Mouse (Mus musculus): ENCODE data around the gene Rpl18. TPM values are rescaled to one million over a fixed set of nuclear protein-coding genes. Genes with fewer than 3 reads are reported as not detected.

Gene Rpl18
- polyA plus RNA-seq, 1 experiment from 2014 or later: 631 TPM

- WGBS: 44% methylated on average over 2 of the region's 2 CpGs
- no peak for ATAC-seq (ENCODE audit: low FRiP score, low TSS enrichment)
- H3K9me3 ChIP-seq (ENCODE audit: control insufficient read depth, low read length): no peaks in the 10 kb centered on the region
Measured at GRCm38 (mm10) chr7:45744387-45744786, 29.1 kb downstream of the Rpl18 start.

GRCm38 (mm10) chr7:45746518-45746917, 31.3 kb downstream of the Rpl18 start:
- 66% methylated on average over 6 of the region's 6 CpGs for WGBS
- no peak for DNase-seq
- Histone ChIP-seq H3K4me1 (ENCODE audit: control insufficient read depth, insufficient read depth, low read length) (0 out of 2 replicates have a peak, but pooled peaks cover 3% of the 10 kb centered on the region), H3K27ac (replicated peaks; ENCODE audit: low read depth, low read length) (no peak overlapping the region), H3K27me3 (ENCODE audit: control insufficient read depth, insufficient read depth, low read length) (no peaks in the 10 kb centered on the region), H3K4me2 (ENCODE audit: low read length) (no peak overlapping the region), H3K9ac (replicated peaks; ENCODE audit: low read length) (no peak overlapping the region), H3K4me3 (replicated peaks; ENCODE audit: low read depth, low read length) (no peak overlapping the region), H3K9me3 (ENCODE audit: control insufficient read depth, low read length) (no peaks in the 10 kb centered on the region), H3K36me3 (ENCODE audit: control insufficient read depth, insufficient read depth, low read length) (no peaks in the 10 kb centered on the region)
- ATAC-seq (ENCODE audit: low FRiP score, low TSS enrichment): no peak

More at GRCm38 (mm10) chr7:45744387-45744786, 29.1 kb downstream of the Rpl18 start:
- DNase-seq: peak; percentile 63
- H3K4me2 ChIP-seq (ENCODE audit: low read length): no peak overlapping the region
- no peaks in the 10 kb centered on the region for H3K36me3 ChIP-seq (ENCODE audit: control insufficient read depth, insufficient read depth, low read length)
- no peak overlapping the region for H3K27ac ChIP-seq (replicated peaks; ENCODE audit: low read depth, low read length)
- H3K4me3 ChIP-seq (replicated peaks; ENCODE audit: low read depth, low read length): no peak overlapping the region
- H3K9ac ChIP-seq (replicated peaks; ENCODE audit: low read length): no peak overlapping the region
- 0 out of 2 replicates have a peak, but pooled peaks cover 1% of the 10 kb centered on the region for H3K4me1 ChIP-seq (ENCODE audit: control insufficient read depth, insufficient read depth, low read length)
- H3K27me3 ChIP-seq (ENCODE audit: control insufficient read depth, insufficient read depth, low read length): no peaks in the 10 kb centered on the region

GRCm38 (mm10) chr7:45747450-45747849, 32.2 kb downstream of the Rpl18 start:
- Histone ChIP-seq H3K4me1 (ENCODE audit: control insufficient read depth, insufficient read depth, low read length) (0 out of 2 replicates have a peak, but pooled peaks cover 3% of the 10 kb centered on the region), H3K9ac (replicated peaks; ENCODE audit: low read length) (no peak overlapping the region), H3K27me3 (ENCODE audit: control insufficient read depth, insufficient read depth, low read length) (no peaks in the 10 kb centered on the region), H3K4me3 (replicated peaks; ENCODE audit: low read depth, low read length) (no peak overlapping the region), H3K4me2 (ENCODE audit: low read length) (no peak overlapping the region), H3K36me3 (ENCODE audit: control insufficient read depth, insufficient read depth, low read length) (no peaks in the 10 kb centered on the region), H3K27ac (replicated peaks; ENCODE audit: low read depth, low read length) (no peak overlapping the region), H3K9me3 (ENCODE audit: control insufficient read depth, low read length) (no peaks in the 10 kb centered on the region)
- DNase-seq (no peak), ATAC-seq (ENCODE audit: low FRiP score, low TSS enrichment) (no peak)
- 83% methylated on average over 5 of the region's 5 CpGs for WGBS

GRCm38 (mm10) chr7:45748110-45748509, 32.9 kb downstream of the Rpl18 start:
- H3K36me3 ChIP-seq (ENCODE audit: control insufficient read depth, insufficient read depth, low read length): no peaks in the 10 kb centered on the region
- no peak overlapping the region for H3K27ac ChIP-seq (replicated peaks; ENCODE audit: low read depth, low read length)
- no peaks in the 10 kb centered on the region for H3K27me3 ChIP-seq (ENCODE audit: control insufficient read depth, insufficient read depth, low read length)
- no peak overlapping the region for H3K9ac ChIP-seq (replicated peaks; ENCODE audit: low read length)
- no peaks in the 10 kb centered on the region for H3K9me3 ChIP-seq (ENCODE audit: control insufficient read depth, low read length)
- H3K4me2 ChIP-seq (ENCODE audit: low read length): no peak overlapping the region
- DNase-seq: no peak
- ATAC-seq (ENCODE audit: low FRiP score, low TSS enrichment): no peak
- 81% methylated on average over 7 of the region's 7 CpGs for WGBS
- 0 out of 2 replicates have a peak, but pooled peaks cover 3% of the 10 kb centered on the region for H3K4me1 ChIP-seq (ENCODE audit: control insufficient read depth, insufficient read depth, low read length)
- no peak overlapping the region for H3K4me3 ChIP-seq (replicated peaks; ENCODE audit: low read depth, low read length)

- Histone ChIP-seq H3K9me3 (ENCODE audit: control insufficient read depth, low read length) (no peaks in the 10 kb centered on the region), H3K4me2 (ENCODE audit: low read length) (no peak overlapping the region), H3K9ac (replicated peaks; ENCODE audit: low read length) (no peak overlapping the region), H3K4me3 (replicated peaks; ENCODE audit: low read depth, low read length) (no peak overlapping the region), H3K4me1 (ENCODE audit: control insufficient read depth, insufficient read depth, low read length) (0 out of 2 replicates have a peak, but pooled peaks cover 3% of the 10 kb centered on the region), H3K36me3 (ENCODE audit: control insufficient read depth, insufficient read depth, low read length) (no peaks in the 10 kb centered on the region), H3K27ac (replicated peaks; ENCODE audit: low read depth, low read length) (no peak overlapping the region; the same call in 1 of the 2 replicates), H3K27me3 (ENCODE audit: control insufficient read depth, insufficient read depth, low read length) (no peaks in the 10 kb centered on the region)
- ATAC-seq (ENCODE audit: low FRiP score, low TSS enrichment): no peak
- 58% methylated on average over 9 of the region's 10 CpGs for WGBS
- no peak for DNase-seq
Measured at GRCm38 (mm10) chr7:45749401-45749800, 34.1 kb downstream of the Rpl18 start.

GRCm38 (mm10) chr7:45750162-45750561, 34.9 kb downstream of the Rpl18 start:
- 0 out of 2 replicates have a peak, but pooled peaks cover 3% of the 10 kb centered on the region for H3K4me1 ChIP-seq (ENCODE audit: control insufficient read depth, insufficient read depth, low read length)
- no peaks in the 10 kb centered on the region for H3K27me3 ChIP-seq (ENCODE audit: control insufficient read depth, insufficient read depth, low read length)
- H3K9ac ChIP-seq (replicated peaks; ENCODE audit: low read length): no peak overlapping the region
- no peaks in the 10 kb centered on the region for H3K9me3 ChIP-seq (ENCODE audit: control insufficient read depth, low read length)
- ATAC-seq (ENCODE audit: low FRiP score, low TSS enrichment) (no peak), DNase-seq (no peak)
- no peak overlapping the region for H3K4me3 ChIP-seq (replicated peaks; ENCODE audit: low read depth, low read length)
- no peak overlapping the region for H3K4me2 ChIP-seq (ENCODE audit: low read length)
- no peak overlapping the region for H3K27ac ChIP-seq (replicated peaks; ENCODE audit: low read depth, low read length)
- 84% methylated on average over 9 of the region's 9 CpGs for WGBS
- H3K36me3 ChIP-seq (ENCODE audit: control insufficient read depth, insufficient read depth, low read length): no peaks in the 10 kb centered on the region

GRCm38 (mm10) chr7:45755703-45756102, 40.4 kb downstream of the Rpl18 start:
- no peaks in the 10 kb centered on the region for H3K4me1 ChIP-seq (ENCODE audit: control insufficient read depth, insufficient read depth, low read length)
- H3K9me3 ChIP-seq (ENCODE audit: control insufficient read depth, low read length): no peaks in the 10 kb centered on the region
- no peak for ATAC-seq (ENCODE audit: low FRiP score, low TSS enrichment)
- DNase-seq: no peak
- H3K9ac ChIP-seq (replicated peaks; ENCODE audit: low read length): no peak overlapping the region
- no peak overlapping the region for H3K27ac ChIP-seq (replicated peaks; ENCODE audit: low read depth, low read length)
- 59% methylated on average over 6 of the region's 6 CpGs for WGBS
- no peak overlapping the region for H3K4me2 ChIP-seq (ENCODE audit: low read length)
- no peak overlapping the region for H3K4me3 ChIP-seq (replicated peaks; ENCODE audit: low read depth, low read length)
- H3K36me3 ChIP-seq (ENCODE audit: control insufficient read depth, insufficient read depth, low read length): no peaks in the 10 kb centered on the region
- peaks cover 17% of the 10 kb centered on the region; the same call in 1 of the 2 replicates for H3K27me3 ChIP-seq (ENCODE audit: control insufficient read depth, insufficient read depth, low read length)

- no peak for ATAC-seq (ENCODE audit: low FRiP score, low TSS enrichment)
- peak overlapping the region; percentile 24 for H3K4me2 ChIP-seq (ENCODE audit: low read length)
- H3K36me3 ChIP-seq (ENCODE audit: control insufficient read depth, insufficient read depth, low read length): no peaks in the 10 kb centered on the region
- 16% methylated on average over 27 of the region's 27 CpGs for WGBS
- H3K27ac ChIP-seq (replicated peaks; ENCODE audit: low read depth, low read length): no peak overlapping the region
- no peaks in the 10 kb centered on the region for H3K4me1 ChIP-seq (ENCODE audit: control insufficient read depth, insufficient read depth, low read length)
- peaks cover 17% of the 10 kb centered on the region; the same call in 1 of the 2 replicates for H3K27me3 ChIP-seq (ENCODE audit: control insufficient read depth, insufficient read depth, low read length)
- DNase-seq: no peak
- no peaks in the 10 kb centered on the region for H3K9me3 ChIP-seq (ENCODE audit: control insufficient read depth, low read length)
- no peak overlapping the region for H3K4me3 ChIP-seq (replicated peaks; ENCODE audit: low read depth, low read length)
- 0 out of 2 replicates have a peak overlapping the region, but pooled peaks have one; percentile 26 for H3K9ac ChIP-seq (replicated peaks; ENCODE audit: low read length)
Measured at GRCm38 (mm10) chr7:45759400-45759799, 44.1 kb downstream of the Rpl18 start.

- Histone ChIP-seq H3K36me3 (ENCODE audit: control insufficient read depth, insufficient read depth, low read length) (no peaks in the 10 kb centered on the region), H3K9me3 (ENCODE audit: control insufficient read depth, low read length) (no peaks in the 10 kb centered on the region), H3K4me1 (ENCODE audit: control insufficient read depth, insufficient read depth, low read length) (no peaks in the 10 kb centered on the region), H3K4me2 (ENCODE audit: low read length) (no peak overlapping the region), H3K27ac (replicated peaks; ENCODE audit: low read depth, low read length) (no peak overlapping the region), H3K9ac (replicated peaks; ENCODE audit: low read length) (no peak overlapping the region), H3K4me3 (replicated peaks; ENCODE audit: low read depth, low read length) (no peak overlapping the region), H3K27me3 (ENCODE audit: control insufficient read depth, insufficient read depth, low read length) (peaks cover 17% of the 10 kb centered on the region; the same call in 1 of the 2 replicates)
- no peak for ATAC-seq (ENCODE audit: low FRiP score, low TSS enrichment)
- WGBS: 62% methylated on average over 5 of the region's 5 CpGs
- DNase-seq: no peak
Measured at GRCm38 (mm10) chr7:45760151-45760550, 44.9 kb downstream of the Rpl18 start.
